Mouse (Mus musculus) kidney, postnatal 0 days (tissue): ENCODE measurements around the gene Pcbp4. TPM values are rescaled to one million over a fixed set of nuclear protein-coding genes. Genes with fewer than 3 reads are reported as not detected.

ENCODE experiments used
- ATAC-seq: fragments of 200-750 bp; cut with Nextera tagmentation; replicated peaks from 2 replicates; pipeline ENCODE4 v1.8.0; 2017; ENCODE audit warnings: low read depth, moderate number of reproducible peaks, moderate TSS enrichment, moderate library complexity; ENCODE audit not compliant: low FRiP score
- DNase-seq: peaks from one replicate; pipeline ENCODE4 v3.0.0-alpha.2; 2016; ENCODE audit warnings: low spot score
- H3K27ac ChIP-seq: fragments of 300-500 bp; sonication (generic); 2 replicates; pipeline ENCODE4 v1.5.1; 2014; ENCODE audit warnings: mild to moderate bottlenecking
- H3K27me3 ChIP-seq: fragments of 300-500 bp; sonication (generic); 2 replicates; pipeline ENCODE4 v1.6.1; 2014; ENCODE audit warnings: low read length, mixed read lengths; ENCODE audit not compliant: insufficient read depth
- H3K36me3 ChIP-seq: fragments of 300-500 bp; sonication (generic); 2 replicates; pipeline ENCODE4 v1.6.1; 2014; ENCODE audit warnings: low read length, mixed read lengths; ENCODE audit not compliant: insufficient read depth
- H3K4me1 ChIP-seq: fragments of 300-500 bp; sonication (generic); replicated peaks from 2 replicates; pipeline ENCODE4 v1.6.1; 2014; ENCODE audit warnings: antibody characterized with exemption, low read length, mixed read lengths; ENCODE audit not compliant: insufficient read depth
- H3K4me2 ChIP-seq: fragments of 300-500 bp; sonication (generic); 2 replicates; pipeline ENCODE4 v1.6.1; 2014; ENCODE audit warnings: mild to moderate bottlenecking, low read length, moderate library complexity, mixed read lengths
- H3K4me3 ChIP-seq: fragments of 300-500 bp; sonication (generic); replicated peaks from 2 replicates; pipeline ENCODE4 v1.5.1; 2014; ENCODE audit warnings: low read depth, low read length
- H3K9ac ChIP-seq: fragments of 300-500 bp; sonication (generic); 2 replicates; pipeline ENCODE4 v1.6.1; 2014; ENCODE audit warnings: low read depth, low read length
- H3K9me3 ChIP-seq: fragments of 300-500 bp; sonication (generic); replicated peaks from 2 replicates; pipeline ENCODE4 v1.6.1; 2016; ENCODE audit warnings: low read length, inconsistent platforms, mixed read lengths
- CTCF ChIP-seq: IDR thresholded peaks from 2 replicates; pipeline ENCODE4 v1.5.1; 2016; ENCODE audit warnings: antibody characterized with exemption, low read depth, mild to moderate bottlenecking, moderate library complexity
- WGBS: fragments of 180-500 bp; shearing (Covaris S2); extraction: QIAGEN DNeasy Blood & Tissue Kit; methylation state at CpG from one replicate; pipeline ENCODE4 v1.1.7; 2014; 5-methylcytosine and 5-hydroxymethylcytosine counted together
- polyA plus RNA-seq: library from polyadenylated mRNA; unstranded; fragments of >200 nt; fragmentation: Nextera tagmentation; extraction: Ambion mirVana; gene quantifications from 2 replicates; pipeline ENCODE4 v1.2.1, GENCODE M21; 2015

Gene Pcbp4
- polyA plus RNA-seq, 1 experiment from 2014 or later = 78.6 TPM

DNA sequence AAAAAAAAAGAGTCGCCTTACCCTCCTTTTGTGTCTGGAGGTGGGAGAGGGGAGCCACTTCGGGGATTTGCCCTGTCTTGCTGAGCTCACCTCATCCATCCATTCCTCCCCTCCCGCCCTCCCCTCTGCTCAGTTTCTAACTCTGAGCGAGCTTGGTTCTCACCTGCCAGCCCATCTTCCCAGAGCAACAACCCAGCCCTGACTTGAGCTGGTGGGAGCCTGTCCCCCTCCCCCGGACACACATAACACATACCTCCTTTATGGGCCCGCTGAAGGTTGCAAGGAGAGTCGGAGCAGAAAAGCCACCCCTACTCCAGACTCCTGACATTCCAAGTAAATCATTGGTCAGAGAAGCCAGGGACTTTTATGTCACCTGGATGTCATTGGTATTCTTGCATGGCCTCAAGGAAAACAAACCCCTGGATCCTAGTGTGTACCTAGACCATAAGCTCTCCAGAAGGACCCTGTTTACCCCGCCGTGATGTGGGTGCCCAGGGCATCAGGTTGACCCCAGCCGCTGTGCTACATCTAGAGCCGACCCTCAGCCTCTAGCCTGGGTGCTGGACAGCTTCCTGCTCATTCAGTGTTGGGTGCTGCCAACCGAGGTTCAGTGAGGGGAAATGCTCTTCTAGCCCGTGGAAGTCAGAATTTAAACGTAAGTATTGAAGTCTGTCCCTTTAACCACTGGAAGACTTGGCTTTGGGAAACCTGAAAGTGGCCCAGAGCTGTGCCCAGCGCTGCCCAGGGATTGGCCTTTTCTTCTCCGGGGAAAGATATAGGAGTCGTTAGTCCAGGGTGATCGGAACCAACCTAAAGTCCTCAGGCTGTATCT lies 31.8 kb upstream of the Pcbp4 start:
- 13% methylated on average over 18 of the region's 18 CpGs for WGBS
- Histone ChIP-seq H3K27ac (no peak overlapping the region), H3K4me2 (peak overlapping the region; percentile 37), H3K27me3 (no peaks in the 10 kb centered on the region), H3K36me3 (no peaks in the 10 kb centered on the region), H3K9me3 (no peaks in the 10 kb centered on the region), H3K9ac (0 out of 2 replicates have a peak overlapping the region, but pooled peaks have one; percentile 23), H3K4me1 (peaks cover 32% of the 10 kb centered on the region), H3K4me3 (no peak overlapping the region)
- DNase-seq (no peak), ATAC-seq (peak; percentile 38; the same call in 1 of the 2 replicates)
- no peak for TF ChIP-seq CTCF

DNA sequence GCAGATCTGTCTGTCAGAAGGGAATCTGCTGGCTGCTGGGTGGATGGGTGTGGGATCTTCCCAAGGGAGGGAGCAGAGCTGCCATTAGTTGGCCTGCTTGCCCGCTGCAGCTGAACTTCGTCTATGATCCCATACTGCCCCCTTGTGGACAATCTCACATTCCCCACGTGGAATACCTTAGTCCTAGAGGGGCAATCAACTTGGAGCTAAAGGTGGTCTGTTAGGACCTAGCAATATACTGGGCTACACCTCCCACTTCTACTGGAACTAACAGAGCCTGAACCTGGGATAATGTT lies 31.3 kb upstream of the Pcbp4 start:
- Histone ChIP-seq H3K4me1 (peaks cover 32% of the 10 kb centered on the region), H3K27ac (no peak overlapping the region), H3K27me3 (no peaks in the 10 kb centered on the region), H3K4me2 (peak overlapping the region; percentile 37), H3K9me3 (no peaks in the 10 kb centered on the region), H3K9ac (no peak overlapping the region), H3K4me3 (no peak overlapping the region), H3K36me3 (no peaks in the 10 kb centered on the region)
- DNase-seq (peak; percentile 95), ATAC-seq (peak; percentile 75)
- WGBS = 0% methylated on average over 3 of the region's 3 CpGs
- peak; percentile 98 for TF ChIP-seq CTCF

DNA sequence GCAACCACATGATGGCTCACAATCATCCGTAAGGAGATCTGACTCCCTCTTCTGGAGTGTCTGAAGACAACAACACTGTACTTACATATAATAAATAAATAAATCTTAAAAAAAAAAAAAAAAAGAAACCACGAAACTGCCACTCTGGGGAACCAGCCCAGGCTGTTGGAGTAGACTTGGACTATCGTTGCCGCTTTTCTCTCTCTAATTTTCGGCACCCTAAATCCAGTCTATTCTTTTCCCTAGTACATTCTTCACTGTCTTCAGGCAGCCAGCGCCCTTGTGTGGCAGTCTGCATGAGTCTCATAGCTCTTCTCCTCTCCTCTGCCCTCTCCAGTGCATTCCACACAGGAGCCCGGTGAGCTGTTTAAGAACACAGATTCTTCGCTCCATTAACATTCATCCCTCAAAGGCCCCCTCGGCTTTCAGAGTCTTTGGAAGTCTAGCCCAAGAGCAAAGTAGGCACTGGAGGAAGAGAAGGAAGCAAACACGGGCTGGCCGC lies 24.3 kb upstream of the Pcbp4 start:
- H3K9ac ChIP-seq = peak overlapping the region; percentile 97
- ATAC-seq (peak; percentile 65), DNase-seq (peak; percentile 83)
- 11% methylated on average over 11 of the region's 11 CpGs for WGBS
- peaks cover 17% of the 10 kb centered on the region for H3K36me3 ChIP-seq
- peak overlapping the region; percentile 80 for H3K4me2 ChIP-seq
- H3K9me3 ChIP-seq = no peaks in the 10 kb centered on the region
- peak overlapping the region; percentile 97 for H3K27ac ChIP-seq
- H3K4me3 ChIP-seq = peak overlapping the region; percentile 89
- 0 out of 2 replicates have a peak, but pooled peaks cover 3% of the 10 kb centered on the region for H3K4me1 ChIP-seq
- TF ChIP-seq CTCF = peak; percentile 28; the same call in 1 of the 2 replicates
- no peaks in the 10 kb centered on the region for H3K27me3 ChIP-seq

DNA sequence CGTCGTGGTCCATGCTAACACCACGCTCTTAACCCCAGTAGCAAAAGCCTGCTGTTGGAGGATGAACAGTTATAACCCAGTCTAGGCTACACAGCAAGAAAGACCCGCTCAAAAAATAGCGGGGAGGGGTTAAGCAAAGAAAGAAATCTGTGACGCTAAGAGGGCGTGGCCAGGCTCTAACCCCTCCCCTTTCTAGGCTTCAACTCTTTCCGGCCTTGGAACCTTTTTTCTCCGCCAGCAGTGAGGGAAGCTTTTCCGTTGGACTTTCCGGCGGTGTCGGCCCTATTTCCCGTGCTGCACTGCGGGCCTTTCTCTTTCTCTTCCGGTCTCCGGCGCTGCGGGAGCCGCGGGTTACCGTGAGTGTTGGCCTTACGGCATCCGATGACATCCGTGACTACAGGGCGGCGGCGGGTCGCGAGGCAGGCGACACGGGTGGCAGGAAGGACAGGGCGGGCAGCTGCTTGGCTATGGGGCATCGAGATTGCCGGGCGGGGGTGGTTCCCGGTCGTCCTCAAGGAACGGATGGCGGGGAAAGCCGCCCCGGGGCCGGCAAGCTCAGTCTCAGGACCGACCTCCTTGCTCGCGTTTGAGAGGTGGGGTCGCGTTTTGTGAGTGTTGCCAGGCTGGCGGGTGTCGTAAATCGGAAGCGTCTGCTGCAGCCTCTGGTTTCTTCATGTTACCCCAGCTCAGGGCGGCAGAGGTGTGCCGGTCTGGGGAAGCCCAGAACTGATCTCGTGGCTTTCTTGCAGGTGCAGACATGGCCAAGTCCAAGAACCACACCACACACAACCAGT lies 23.7 kb upstream of the Pcbp4 start, which contains the start of gene Rpl29:
Gene Rpl29 (plus strand): TSS at position 234 of the 794 bp plus-strand sequence.
- H3K4me1 ChIP-seq = 0 out of 2 replicates have a peak, but pooled peaks cover 3% of the 10 kb centered on the region
- H3K9ac ChIP-seq = peak within 1 kb of the TSS; percentile 97
- peaks cover 17% of the 10 kb centered on the region for H3K36me3 ChIP-seq
- H3K9me3 ChIP-seq = no peaks in the 10 kb centered on the region
- DNase-seq (peak; percentile 99), ATAC-seq (peak; percentile 86)
- H3K4me3 ChIP-seq = peak within 1 kb of the TSS; percentile 89
- H3K27ac ChIP-seq = peak within 1 kb of the TSS; percentile 97
- no peaks in the 10 kb centered on the region for H3K27me3 ChIP-seq
- no peak for TF ChIP-seq CTCF
- peak within 1 kb of the TSS; percentile 87 for H3K4me2 ChIP-seq
- WGBS = under 1% methylated on average over 55 of the region's 55 CpGs

DNA sequence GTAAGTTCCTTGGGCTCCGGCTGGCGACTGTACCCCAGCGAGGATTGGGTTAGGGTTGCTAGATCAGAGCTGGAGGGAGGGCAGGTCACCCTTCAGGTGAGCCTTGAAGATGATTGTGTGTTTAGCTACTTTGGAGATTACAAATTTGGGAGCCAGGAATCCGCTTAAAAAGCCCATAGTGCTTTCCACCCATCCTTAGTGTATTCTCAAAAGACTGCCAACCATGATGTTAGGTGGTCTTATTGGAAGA lies 23.2 kb upstream of the Pcbp4 start:
- DNase-seq = no peak
- no peak for TF ChIP-seq CTCF
- Histone ChIP-seq H3K9me3 (no peaks in the 10 kb centered on the region), H3K36me3 (peaks cover 17% of the 10 kb centered on the region), H3K27me3 (no peaks in the 10 kb centered on the region), H3K4me2 (peak overlapping the region; percentile 87), H3K9ac (peak overlapping the region; percentile 97), H3K4me1 (0 out of 2 replicates have a peak, but pooled peaks cover 3% of the 10 kb centered on the region), H3K4me3 (peak overlapping the region; percentile 89), H3K27ac (peak overlapping the region; percentile 97)
- no peak for ATAC-seq
- WGBS = 1% methylated on average over 4 of the region's 4 CpGs

DNA sequence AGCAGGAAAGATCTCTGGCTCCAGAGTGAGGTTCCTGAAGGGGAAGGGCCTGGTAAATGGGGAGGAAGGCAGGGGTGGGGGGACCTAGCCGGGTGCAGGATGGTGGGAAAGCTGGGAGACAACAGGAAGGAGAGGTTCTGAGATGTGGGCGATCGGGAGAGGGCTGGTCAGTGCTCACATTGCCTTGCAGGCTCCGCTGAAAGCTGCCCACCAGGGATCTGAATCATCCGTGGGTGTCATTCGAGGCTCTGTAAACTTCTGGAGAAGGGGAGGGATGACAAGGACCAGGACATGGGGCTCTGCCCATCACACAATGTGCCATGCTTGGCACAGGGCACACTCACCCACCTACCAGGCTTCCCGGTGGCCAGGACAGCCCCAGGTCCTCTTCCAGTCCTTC lies 19.7 kb upstream of the Pcbp4 start:
- TF ChIP-seq CTCF = no peak
- Histone ChIP-seq H3K27ac (no peak overlapping the region), H3K9ac (no peak overlapping the region), H3K9me3 (no peaks in the 10 kb centered on the region), H3K4me1 (peaks cover 12% of the 10 kb centered on the region), H3K4me2 (no peak overlapping the region), H3K36me3 (peaks cover 21% of the 10 kb centered on the region), H3K4me3 (no peak overlapping the region), H3K27me3 (no peaks in the 10 kb centered on the region)
- ATAC-seq (no peak), DNase-seq (no peak)
- 67% methylated on average over 7 of the region's 7 CpGs for WGBS
